Mouse (Mus musculus) CD4-positive, CD25-positive, alpha-beta regulatory T cell, adult 4 months (primary cell): ENCODE measurements around the gene Aldh3a2. TPM values are rescaled to one million over a fixed set of nuclear protein-coding genes. Genes with fewer than 3 reads are reported as not detected.

Experiments
- ATAC-seq: one replicate; pipeline ENCODE4 v1.8.0; 2017
- polyA plus RNA-seq, 2 experiments: library from polyadenylated mRNA; unstranded; fragments of 100-300 nt; shearing (Covaris generic); gene quantifications; one replicate each; pipeline ENCODE4 v1.2.1; 2017

The Aldh3a2 gene
- polyA plus RNA-seq, 2 experiments from 2014 or later, result 35.8 to 49.3 TPM

DNA sequence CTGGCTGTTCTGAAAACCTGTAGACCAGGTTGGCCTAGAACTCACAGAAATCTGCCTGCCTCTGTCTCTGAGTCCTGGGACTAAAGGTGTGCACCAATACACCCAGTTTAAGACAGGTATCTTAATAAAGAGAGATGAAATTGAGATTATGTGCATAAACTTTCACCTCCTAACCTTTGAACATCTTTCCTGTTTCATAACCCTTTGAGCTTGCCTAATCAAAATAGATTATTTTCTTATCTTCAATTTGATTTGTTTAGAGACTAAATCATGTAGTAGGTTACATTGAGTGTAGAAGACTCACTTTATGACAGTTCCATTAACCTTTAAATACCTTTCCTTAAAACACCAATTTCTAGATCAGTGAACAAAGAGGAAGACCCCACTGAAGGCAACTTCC lies 4.3 kb upstream of the Aldh3a2 start:
- no peak for ATAC-seq

- no peak for ATAC-seq
These were observed 3.1 kb upstream of the Aldh3a2 start for GRCm38 (mm10) chr11:61270406-61270805.

- no peak for ATAC-seq
These were observed 1.5 kb upstream of the Aldh3a2 start for GRCm38 (mm10) chr11:61268626-61269349.

GRCm38 (mm10) chr11:61263841-61264240 lies 3.4 kb downstream of the Aldh3a2 start:
- ATAC-seq, result no peak

DNA sequence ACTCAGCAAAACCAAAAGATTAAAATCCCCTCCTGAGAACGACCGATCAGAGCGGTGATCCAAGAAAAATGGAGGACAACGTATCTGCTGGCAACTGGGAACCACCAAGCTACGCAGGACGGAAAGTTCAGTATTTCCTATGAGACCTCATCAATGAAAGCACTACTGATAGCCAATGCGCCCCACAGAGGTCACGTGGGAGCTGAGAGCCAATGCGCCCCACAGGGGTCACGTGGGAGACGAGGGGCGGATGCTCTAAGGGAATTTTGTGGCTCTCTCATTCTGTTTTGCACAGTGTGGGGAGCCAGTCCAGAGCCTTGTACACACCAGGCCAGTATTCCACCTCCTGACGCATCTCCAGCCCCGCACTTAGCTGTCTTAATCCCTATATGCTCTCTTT lies 4.7 kb downstream of the Aldh3a2 start:
- ATAC-seq, result no peak

- no peak for ATAC-seq
These were observed 8.2 kb downstream of the Aldh3a2 start for GRCm38 (mm10) chr11:61259106-61259505.

DNA sequence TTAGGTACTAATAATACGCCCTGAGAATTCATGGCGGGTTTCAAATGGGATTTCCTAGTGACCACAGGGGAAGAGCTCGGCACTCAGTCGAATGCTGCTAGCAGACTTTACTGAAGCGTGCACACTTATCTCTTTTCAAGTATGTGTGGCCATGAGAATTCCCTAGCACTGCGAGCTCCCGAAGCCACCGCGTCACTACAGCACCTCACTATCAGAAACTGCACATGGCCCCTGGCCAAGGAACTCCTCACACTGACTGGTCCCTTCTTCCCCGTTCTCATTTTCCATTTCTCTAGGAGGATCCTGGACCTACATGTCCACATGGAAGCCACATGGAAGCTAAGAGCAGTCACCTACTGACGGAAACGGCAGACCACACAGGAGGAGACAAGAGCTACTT lies 14.5 kb downstream of the Aldh3a2 start:
- ATAC-seq, result no peak

DNA sequence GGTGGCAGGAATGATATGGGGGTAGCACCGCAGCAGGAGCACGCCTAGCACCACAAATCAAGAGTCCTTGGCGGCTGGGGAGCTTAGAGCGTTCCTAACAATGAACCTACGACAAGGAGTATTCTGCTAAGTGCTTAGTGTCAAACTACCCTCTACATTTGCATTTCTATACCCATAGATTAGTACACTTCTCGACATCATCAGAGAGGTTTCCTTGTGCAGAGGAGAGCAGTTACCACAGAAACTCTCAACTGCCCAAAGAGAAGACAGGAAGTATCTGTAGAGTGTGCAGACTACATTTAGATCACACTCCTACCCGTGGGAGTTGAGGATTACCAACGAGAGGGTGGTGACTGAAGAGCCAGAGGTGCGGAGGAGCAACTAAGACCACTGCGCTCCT lies 15.5 kb downstream of the Aldh3a2 start:
- no peak for ATAC-seq

GRCm38 (mm10) chr11:61244406-61244805 lies 22.9 kb downstream of the Aldh3a2 start:
- no peak for ATAC-seq

- no peak for ATAC-seq
These were observed 31.2 kb downstream of the Aldh3a2 start for GRCm38 (mm10) chr11:61236015-61236414.

DNA sequence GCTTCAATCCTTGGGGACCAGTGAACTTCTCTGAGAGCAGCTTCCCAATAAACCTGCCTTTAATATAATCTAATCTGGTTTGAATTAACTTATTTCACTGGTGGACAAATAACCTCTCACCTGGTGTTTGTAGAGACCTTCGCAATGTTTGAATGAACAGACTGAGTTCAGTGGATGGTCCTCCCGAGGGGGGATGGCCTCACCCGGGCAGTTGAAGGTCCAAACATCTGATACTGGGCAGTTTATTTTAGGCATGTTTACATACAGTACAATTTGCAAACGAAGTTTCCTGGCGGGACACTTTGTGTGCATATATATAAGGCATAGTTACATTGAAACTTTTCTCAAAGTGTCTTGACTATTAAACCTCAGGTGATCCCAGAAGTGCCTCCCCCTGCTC lies 33.1 kb downstream of the Aldh3a2 start:
- no peak for ATAC-seq

GRCm38 (mm10) chr11:61231329-61231728 lies 35.9 kb downstream of the Aldh3a2 start:
- peak; percentile 32 for ATAC-seq

- ATAC-seq, result no peak
These were observed 38.9 kb downstream of the Aldh3a2 start for GRCm38 (mm10) chr11:61228406-61228805.

GRCm38 (mm10) chr11:61227816-61228215 lies 39.4 kb downstream of the Aldh3a2 start:
- no peak for ATAC-seq

- no peak for ATAC-seq
These were observed 41.3 kb downstream of the Aldh3a2 start for GRCm38 (mm10) chr11:61225941-61226412.

GRCm38 (mm10) chr11:61225511-61225910 lies 41.8 kb downstream of the Aldh3a2 start:
- no peak for ATAC-seq

- no peak for ATAC-seq
These were observed 42.4 kb downstream of the Aldh3a2 start for GRCm38 (mm10) chr11:61224907-61225306.

DNA sequence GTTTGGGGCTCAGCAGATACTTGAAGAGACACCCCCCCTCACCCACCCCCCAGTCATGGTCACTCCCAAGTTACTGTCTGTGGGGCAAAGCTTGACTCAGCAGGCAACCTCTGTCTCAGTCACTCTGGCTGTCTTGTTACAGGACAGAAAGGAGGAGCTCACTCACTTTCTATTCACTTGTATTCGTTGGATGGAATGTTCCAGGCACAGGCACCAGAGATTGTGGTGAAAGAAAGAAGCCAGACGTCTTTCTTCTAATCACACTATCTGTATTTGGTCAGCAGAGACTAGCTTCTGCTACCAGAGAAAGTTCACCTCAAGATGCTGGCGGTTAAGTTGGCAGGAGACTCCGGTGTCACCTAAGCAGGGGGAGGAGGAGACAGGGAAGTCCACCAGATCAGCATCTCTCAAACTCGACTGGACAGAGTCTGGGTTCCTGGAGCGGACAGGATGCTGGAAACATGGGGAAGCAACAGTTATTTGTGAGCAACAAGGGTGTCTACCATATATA lies 43.0 kb downstream of the Aldh3a2 start:
- no peak for ATAC-seq

DNA sequence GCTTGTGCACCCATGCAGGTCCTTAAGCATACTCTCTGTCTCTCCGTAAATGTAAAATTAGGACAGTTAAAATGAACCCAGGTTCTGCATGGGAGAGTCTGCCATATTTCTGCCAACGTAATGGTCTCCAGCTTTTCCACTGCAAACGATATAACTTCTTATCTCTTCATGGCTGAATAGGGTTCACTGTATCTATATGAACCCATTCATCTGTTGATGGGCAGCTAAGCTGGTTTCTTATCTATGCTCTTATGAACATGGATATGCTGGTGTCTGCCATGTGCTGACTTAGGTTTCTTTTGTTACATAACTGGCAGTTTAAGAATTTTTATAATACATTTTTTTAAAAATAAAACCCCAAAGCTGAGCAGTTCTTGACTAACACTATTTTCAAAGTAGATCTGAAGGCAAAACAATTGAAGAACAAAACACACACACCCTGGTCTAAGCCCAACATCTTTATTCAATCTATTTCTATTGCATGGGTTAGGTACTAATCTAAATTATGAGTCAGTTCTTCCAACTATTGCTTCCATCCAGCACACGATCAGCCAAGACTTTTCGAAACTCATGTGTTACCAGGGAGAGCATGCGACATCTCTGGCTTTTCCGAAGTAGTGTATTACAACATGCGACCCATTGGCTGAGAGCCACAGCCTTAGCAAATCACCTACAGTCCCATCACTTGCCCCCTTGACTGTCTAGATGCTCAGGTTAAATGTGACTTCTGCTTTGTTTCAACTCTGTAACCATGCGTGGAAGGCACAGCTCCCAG lies 44.1 kb downstream of the Aldh3a2 start:
- ATAC-seq, result no peak

DNA sequence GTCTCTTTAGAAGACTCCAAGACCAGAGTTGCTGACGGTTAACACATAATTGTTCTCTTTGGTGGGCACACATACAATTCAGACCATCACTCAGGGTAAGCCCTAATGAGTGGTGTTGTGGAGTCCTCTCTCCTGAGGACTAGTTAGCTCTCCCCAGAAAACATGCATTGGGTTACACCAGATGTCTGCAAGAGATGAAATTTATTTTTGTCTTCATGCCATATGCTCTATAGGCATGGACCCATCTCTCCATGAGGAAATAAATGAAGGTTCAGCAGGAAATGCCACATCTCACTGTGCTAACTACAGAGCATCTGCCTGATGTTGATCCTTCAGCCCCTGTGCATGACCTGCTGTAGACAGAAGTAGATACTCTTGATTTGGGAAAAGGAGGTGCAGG lies 45.3 kb downstream of the Aldh3a2 start:
- no peak for ATAC-seq

DNA sequence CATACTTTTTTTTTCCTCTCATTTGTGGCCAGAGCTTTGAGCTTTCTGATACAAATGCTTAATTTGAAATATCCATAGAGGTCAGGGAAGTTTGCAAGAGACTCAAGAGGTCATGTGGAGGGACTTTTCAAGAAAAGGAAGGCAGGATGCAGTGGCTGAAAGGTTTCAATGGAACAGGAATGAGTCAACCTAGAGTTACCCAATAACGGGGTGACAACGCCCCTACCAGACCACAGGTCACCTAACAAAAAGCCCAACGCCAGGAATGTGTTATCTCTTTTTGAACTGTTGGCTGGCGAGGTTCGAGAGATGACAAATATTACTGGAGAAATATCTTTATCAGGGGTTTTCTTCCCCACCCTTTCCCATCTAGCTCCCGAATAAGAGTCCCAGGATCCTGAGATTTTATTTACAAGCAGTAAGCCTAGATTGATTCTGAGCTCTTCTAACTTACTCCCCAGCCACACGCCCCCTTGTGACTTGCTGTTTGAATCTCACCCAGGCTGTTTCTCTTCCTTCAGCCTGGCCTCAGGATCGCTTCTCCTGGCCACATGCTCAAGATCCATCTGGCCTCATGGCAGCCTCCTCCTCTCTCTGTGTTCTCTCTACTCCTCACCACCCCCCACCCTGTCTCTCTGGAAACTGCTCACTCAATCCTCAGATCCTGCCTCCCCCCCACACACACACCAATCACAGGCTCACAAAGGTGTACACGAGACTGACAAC lies 46.9 kb downstream of the Aldh3a2 start:
- ATAC-seq, result no peak

- ATAC-seq, result no peak
These were observed 51.3 kb downstream of the Aldh3a2 start for GRCm38 (mm10) chr11:61215936-61216335.

DNA sequence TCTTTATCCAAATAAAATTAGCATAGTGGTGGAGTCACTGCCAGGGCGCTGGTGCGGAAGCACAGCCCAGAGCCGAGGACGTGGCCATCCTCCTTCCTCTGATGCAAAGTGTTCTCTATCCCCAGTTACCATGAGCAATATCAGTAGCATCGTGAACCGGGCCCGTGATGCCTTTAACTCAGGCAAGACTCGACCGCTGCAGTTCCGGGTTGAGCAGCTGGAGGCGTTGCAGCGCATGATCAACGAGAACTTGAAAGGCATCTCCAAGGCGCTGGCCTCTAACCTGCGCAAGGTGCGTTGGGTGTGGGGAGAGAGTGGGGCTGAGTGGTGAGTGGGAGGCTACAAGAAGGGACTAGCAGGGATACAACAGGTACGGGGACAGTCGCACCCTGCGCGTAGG lies 55.2 kb downstream of the Aldh3a2 start:
- no peak for ATAC-seq
